Mouse (Mus musculus): ENCODE data around the gene Npas2. TPM values are rescaled to one million over a fixed set of nuclear protein-coding genes. Genes with fewer than 3 reads are reported as not detected.

Npas2 gene
- polyA plus RNA-seq, 1 experiment = 77.6 TPM

- Histone ChIP-seq H3K27me3 (ENCODE audit: control insufficient read depth, insufficient read depth, low read length) (no peaks in the 10 kb centered on the region), H3K36me3 (ENCODE audit: control insufficient read depth, insufficient read depth, low read length) (no peaks in the 10 kb centered on the region), H3K4me3 (ENCODE audit: low read depth, low read length) (no peak overlapping the region), H3K4me1 (ENCODE audit: control insufficient read depth, insufficient read depth, insufficient read length, low read length) (peaks cover 13% of the 10 kb centered on the region; the same call in 1 of the 2 replicates), H3K27ac (ENCODE audit: insufficient read depth, low read depth, low read length) (no peak overlapping the region)
- 85% methylated on average over 5 of the region's 5 CpGs for WGBS
- TF ChIP-seq CTCF (IDR thresholded peaks at IDR 0.05; ENCODE audit: extremely low read depth, insufficient read length, insufficient replicate concordance, low read depth, low read length) = peak; percentile 7; the same call in 1 of the 2 replicates
- TF ChIP-seq POLR2A (IDR thresholded peaks at IDR 0.05; ENCODE audit: low read depth, low read length) = 0 out of 2 replicates have a peak, but pooled peaks have one; percentile 13
These were observed 17.4 kb downstream of the Npas2 start for GRCm38 (mm10) chr1:39210928-39211327.

- peaks cover 2% of the 10 kb centered on the region; the same call in 1 of the 2 replicates for H3K4me1 ChIP-seq (ENCODE audit: control insufficient read depth, insufficient read depth, insufficient read length, low read length)
- H3K27ac ChIP-seq (ENCODE audit: insufficient read depth, low read depth, low read length) = no peak overlapping the region
- 35% methylated on average over 6 of the region's 6 CpGs for WGBS
- no peaks in the 10 kb centered on the region for H3K27me3 ChIP-seq (ENCODE audit: control insufficient read depth, insufficient read depth, low read length)
- H3K36me3 ChIP-seq (ENCODE audit: control insufficient read depth, insufficient read depth, low read length) = no peaks in the 10 kb centered on the region
- no peak for TF ChIP-seq POLR2A (IDR thresholded peaks at IDR 0.05; ENCODE audit: low read depth, low read length)
- TF ChIP-seq CTCF (IDR thresholded peaks at IDR 0.05; ENCODE audit: extremely low read depth, insufficient read length, insufficient replicate concordance, low read depth, low read length) = no peak
- H3K4me3 ChIP-seq (ENCODE audit: low read depth, low read length) = no peak overlapping the region
These were observed 19.5 kb downstream of the Npas2 start for GRCm38 (mm10) chr1:39212982-39213381.

GRCm38 (mm10) chr1:39217584-39217983 lies 24.1 kb downstream of the Npas2 start:
- TF ChIP-seq CTCF (IDR thresholded peaks at IDR 0.05; ENCODE audit: extremely low read depth, insufficient read length, insufficient replicate concordance, low read depth, low read length) (peak; percentile 53; the same call in 1 of the 2 replicates), POLR2A (IDR thresholded peaks at IDR 0.05; ENCODE audit: low read depth, low read length) (no peak)
- H3K4me1 ChIP-seq (ENCODE audit: control insufficient read depth, insufficient read depth, insufficient read length, low read length) = no peaks in the 10 kb centered on the region
- no peaks in the 10 kb centered on the region for H3K27me3 ChIP-seq (ENCODE audit: control insufficient read depth, insufficient read depth, low read length)
- H3K4me3 ChIP-seq (ENCODE audit: low read depth, low read length) = no peak overlapping the region
- 87% methylated on average over 3 of the region's 3 CpGs for WGBS
- H3K36me3 ChIP-seq (ENCODE audit: control insufficient read depth, insufficient read depth, low read length) = 0 out of 2 replicates have a peak, but pooled peaks cover 3% of the 10 kb centered on the region
- no peak overlapping the region for H3K27ac ChIP-seq (ENCODE audit: insufficient read depth, low read depth, low read length)

- 93% methylated on average over 5 of the region's 5 CpGs for WGBS
- no peak overlapping the region for H3K4me3 ChIP-seq (ENCODE audit: low read depth, low read length)
- TF ChIP-seq CTCF (IDR thresholded peaks at IDR 0.05; ENCODE audit: extremely low read depth, insufficient read length, insufficient replicate concordance, low read depth, low read length) (no peak), POLR2A (IDR thresholded peaks at IDR 0.05; ENCODE audit: low read depth, low read length) (no peak)
- H3K27ac ChIP-seq (ENCODE audit: insufficient read depth, low read depth, low read length) = no peak overlapping the region
- no peaks in the 10 kb centered on the region for H3K36me3 ChIP-seq (ENCODE audit: control insufficient read depth, insufficient read depth, low read length)
- no peaks in the 10 kb centered on the region for H3K4me1 ChIP-seq (ENCODE audit: control insufficient read depth, insufficient read depth, insufficient read length, low read length)
- H3K27me3 ChIP-seq (ENCODE audit: control insufficient read depth, insufficient read depth, low read length) = no peaks in the 10 kb centered on the region
These were observed 34.9 kb downstream of the Npas2 start for GRCm38 (mm10) chr1:39228401-39228800.

- no peak overlapping the region for H3K4me3 ChIP-seq (ENCODE audit: low read depth, low read length)
- H3K36me3 ChIP-seq (ENCODE audit: control insufficient read depth, insufficient read depth, low read length) = no peaks in the 10 kb centered on the region
- H3K27me3 ChIP-seq (ENCODE audit: control insufficient read depth, insufficient read depth, low read length) = no peaks in the 10 kb centered on the region
- TF ChIP-seq POLR2A (IDR thresholded peaks at IDR 0.05; ENCODE audit: low read depth, low read length) (no peak), CTCF (IDR thresholded peaks at IDR 0.05; ENCODE audit: extremely low read depth, insufficient read length, insufficient replicate concordance, low read depth, low read length) (peak; percentile 31; the same call in 1 of the 2 replicates)
- H3K4me1 ChIP-seq (ENCODE audit: control insufficient read depth, insufficient read depth, insufficient read length, low read length) = peaks cover 4% of the 10 kb centered on the region; the same call in 1 of the 2 replicates
- no peak overlapping the region for H3K27ac ChIP-seq (ENCODE audit: insufficient read depth, low read depth, low read length)
- 66% methylated on average over 3 of the region's 3 CpGs for WGBS
These were observed 36.5 kb downstream of the Npas2 start for GRCm38 (mm10) chr1:39230021-39230420.

GRCm38 (mm10) chr1:39234815-39235449 lies 41.4 kb downstream of the Npas2 start:
- Histone ChIP-seq H3K27me3 (ENCODE audit: control insufficient read depth, insufficient read depth, low read length) (no peaks in the 10 kb centered on the region), H3K36me3 (ENCODE audit: control insufficient read depth, insufficient read depth, low read length) (no peaks in the 10 kb centered on the region), H3K4me1 (ENCODE audit: control insufficient read depth, insufficient read depth, insufficient read length, low read length) (peaks cover 19% of the 10 kb centered on the region), H3K27ac (ENCODE audit: insufficient read depth, low read depth, low read length) (peak overlapping the region; percentile 97), H3K4me3 (ENCODE audit: low read depth, low read length) (no peak overlapping the region)
- 17% methylated on average over 11 of the region's 11 CpGs for WGBS
- TF ChIP-seq POLR2A (IDR thresholded peaks at IDR 0.05; ENCODE audit: low read depth, low read length) (no peak), CTCF (IDR thresholded peaks at IDR 0.05; ENCODE audit: extremely low read depth, insufficient read length, insufficient replicate concordance, low read depth, low read length) (no peak)

- TF ChIP-seq CTCF (IDR thresholded peaks at IDR 0.05; ENCODE audit: extremely low read depth, insufficient read length, insufficient replicate concordance, low read depth, low read length) = no peak
- TF ChIP-seq POLR2A (IDR thresholded peaks at IDR 0.05; ENCODE audit: low read depth, low read length) = no peak
- Histone ChIP-seq H3K27ac (ENCODE audit: insufficient read depth, low read depth, low read length) (0 out of 2 replicates have a peak overlapping the region, but pooled peaks have one; percentile 32), H3K27me3 (ENCODE audit: control insufficient read depth, insufficient read depth, low read length) (no peaks in the 10 kb centered on the region), H3K4me3 (ENCODE audit: low read depth, low read length) (no peak overlapping the region), H3K36me3 (ENCODE audit: control insufficient read depth, insufficient read depth, low read length) (no peaks in the 10 kb centered on the region), H3K4me1 (ENCODE audit: control insufficient read depth, insufficient read depth, insufficient read length, low read length) (peaks cover 25% of the 10 kb centered on the region)
- WGBS = 31% methylated on average over 9 of the region's 9 CpGs
These were observed 44.1 kb downstream of the Npas2 start for GRCm38 (mm10) chr1:39237503-39238255.
